Mouse (Mus musculus) myocyte (in vitro differentiated cells): ENCODE results near the gene Ralgps1. TPM values are rescaled to one million over a fixed set of nuclear protein-coding genes. Genes with fewer than 3 reads are reported as not detected.
A peak's percentile ranks its signal among the peaks of the same experiment; 100 is the strongest.

Source experiments
- H3K27me3 ChIP-seq: one replicate; pipeline ENCODE4 v1.6.1; 2011; ENCODE audit not compliant: control insufficient read depth, insufficient read depth, insufficient read length
- H3K36me3 ChIP-seq: one replicate; pipeline ENCODE4 v1.6.1; 2011; ENCODE audit not compliant: control insufficient read depth, insufficient read depth
- H3K4me2 ChIP-seq: one replicate; pipeline ENCODE4 v1.6.1; 2011; ENCODE audit warnings: low read depth, control low read depth
- H3K4me3 ChIP-seq: one replicate; pipeline ENCODE4 v1.5.1; 2011; ENCODE audit warnings: mild to moderate bottlenecking, control low read depth, moderate library complexity
- H3K79me2 ChIP-seq: one replicate; pipeline ENCODE4 v1.6.1; 2011; ENCODE audit not compliant: control insufficient read depth, insufficient read depth
- H3ac ChIP-seq: one replicate; pipeline ENCODE4 v1.6.1; 2011; ENCODE audit not compliant: control insufficient read depth, insufficient read length
- CEBPB ChIP-seq: IDR thresholded peaks from 2 replicates; pipeline ENCODE4 v1.6.1; 2011; ENCODE audit warnings: mild to moderate bottlenecking, moderate library complexity; ENCODE audit not compliant: poor library complexity, insufficient read depth, severe bottlenecking
- E2F4 ChIP-seq: IDR thresholded peaks from one replicate; pipeline ENCODE4 v1.6.1; 2011; ENCODE audit warnings: mild to moderate bottlenecking, control low read depth, moderate library complexity; ENCODE audit not compliant: insufficient read depth
- MAX ChIP-seq: IDR thresholded peaks from one replicate; pipeline ENCODE4 v1.6.1; 2011; ENCODE audit warnings: low read depth, mild to moderate bottlenecking, control low read depth
- MYOD1 ChIP-seq, 3 experiments: IDR thresholded peaks; one replicate each; pipeline ENCODE4 v1.6.1; 2011; ENCODE audit warnings: control low read depth in 2 of 3, low read depth in 2 of 3, mild to moderate bottlenecking in 2 of 3, moderate library complexity in 1 of 3; ENCODE audit not compliant: insufficient read length in 2 of 3, control insufficient read depth in 1 of 3
- MYOG ChIP-seq, 3 experiments: IDR thresholded peaks; one replicate each; pipeline ENCODE4 v1.6.1; 2011; ENCODE audit warnings: control low read depth in 2 of 3, low read depth in 2 of 3, mild to moderate bottlenecking in 2 of 3; ENCODE audit not compliant: insufficient read length in 2 of 3, control insufficient read depth in 1 of 3, insufficient read depth in 1 of 3
- POLR2A ChIP-seq: IDR thresholded peaks from one replicate; pipeline ENCODE4 v1.6.1; 2011; ENCODE audit warnings: low read depth, mild to moderate bottlenecking, control low read depth, moderate library complexity; ENCODE audit not compliant: insufficient read length
- POLR2AphosphoS2 ChIP-seq: IDR thresholded peaks from one replicate; pipeline ENCODE4 v1.6.1; 2011; ENCODE audit warnings: low read depth, control low read depth; ENCODE audit not compliant: insufficient read length
- REST ChIP-seq: IDR thresholded peaks from one replicate; pipeline ENCODE4 v1.6.1; 2011; ENCODE audit warnings: mild to moderate bottlenecking, control low read depth, moderate library complexity; ENCODE audit not compliant: insufficient read depth, insufficient read length
- SRF ChIP-seq: IDR thresholded peaks from one replicate; pipeline ENCODE4 v1.6.1; 2011; ENCODE audit warnings: low read depth; ENCODE audit not compliant: control insufficient read depth, insufficient read length
- TCF12 ChIP-seq: IDR thresholded peaks from one replicate; pipeline ENCODE4 v1.6.1; 2011; ENCODE audit warnings: mild to moderate bottlenecking, control low read depth; ENCODE audit not compliant: poor library complexity, insufficient read depth, severe bottlenecking
- TCF3 ChIP-seq: IDR thresholded peaks from one replicate; pipeline ENCODE4 v1.6.1; 2011; ENCODE audit warnings: low read depth, control low read depth; ENCODE audit not compliant: insufficient read length
- USF1 ChIP-seq: IDR thresholded peaks from one replicate; pipeline ENCODE4 v1.6.1; 2011; ENCODE audit warnings: low read depth, mild to moderate bottlenecking, control low read depth, moderate library complexity
- polyA plus RNA-seq: library from polyadenylated mRNA; unstranded; fragments of >200 nt; fragmentation: generic; extraction: Trizol; gene quantifications from one replicate; pipeline ENCODE4 v1.2.1, GENCODE M21; 2012; ENCODE audit warnings: missing spikeins

The Ralgps1 gene
- polyA plus RNA-seq, 1 experiment: 1.3 TPM

DNA sequence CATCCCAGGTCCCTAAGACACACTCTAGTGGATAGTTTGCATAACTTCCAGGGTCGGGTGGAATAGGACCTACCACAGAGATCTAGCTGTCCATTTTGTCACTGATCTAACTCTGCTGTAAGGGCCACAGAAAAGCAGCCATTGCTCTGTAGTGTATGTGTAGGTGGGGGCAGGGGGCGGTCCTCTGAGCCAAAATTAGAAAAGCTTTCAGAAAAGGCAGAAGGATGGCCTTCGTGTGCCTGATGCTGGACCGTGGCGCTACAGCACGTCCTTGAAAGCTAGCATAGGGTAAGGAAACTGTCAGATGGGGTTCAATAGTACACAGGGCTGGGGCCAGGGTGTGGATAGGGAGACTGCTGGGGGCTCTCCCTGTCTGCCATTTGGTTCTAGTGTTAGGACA lies 126.4 kb downstream of the Ralgps1 start:
- Histone ChIP-seq H3K36me3 (peaks cover 34% of the 10 kb centered on the region), H3K27me3 (no peaks in the 10 kb centered on the region)

DNA sequence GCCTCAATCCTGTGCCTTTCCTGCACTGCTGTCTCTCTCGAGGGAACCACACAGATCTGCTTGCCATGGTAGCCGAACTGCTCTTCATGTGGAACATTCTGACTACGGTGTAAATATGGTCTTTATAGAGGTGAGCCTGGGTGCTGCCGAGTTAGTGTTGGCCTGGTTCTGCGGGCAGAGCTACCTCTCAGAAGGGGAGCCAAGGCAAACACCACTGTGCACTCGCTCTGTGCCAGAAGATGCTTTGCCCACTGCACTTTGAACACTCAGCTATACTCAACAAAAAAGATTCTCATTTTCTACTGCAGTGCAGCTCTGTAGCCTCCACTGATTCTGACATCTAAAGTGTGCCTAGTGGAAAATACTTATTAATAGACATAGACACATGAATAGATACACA lies 133.7 kb downstream of the Ralgps1 start:
- H3K27me3 ChIP-seq: no peaks in the 10 kb centered on the region
- no peak overlapping the region for H3K4me2 ChIP-seq
- peaks cover 49% of the 10 kb centered on the region for H3K36me3 ChIP-seq
- TF ChIP-seq POLR2AphosphoS2 (peak; percentile 41), MYOG (IDR thresholded peaks at IDR 0.05; ENCODE audit: control insufficient read depth in 1 of 3, insufficient read depth in 1 of 3, insufficient read length in 2 of 3, low read depth in 2 of 3) (no peak), CEBPB (no peak)
- H3K4me3 ChIP-seq: no peak overlapping the region
- H3K79me2 ChIP-seq: no peaks in the 10 kb centered on the region
- no peak overlapping the region for H3ac ChIP-seq

More for the DNA sequence above, 126.4 kb downstream of the Ralgps1 start:
- no peak overlapping the region for H3K4me3 ChIP-seq
- H3K4me2 ChIP-seq: no peak overlapping the region
- H3ac ChIP-seq: no peak overlapping the region
- no peak for TF ChIP-seq POLR2A
- TF ChIP-seq TCF3: no peak
- no peak for TF ChIP-seq POLR2AphosphoS2
- no peak for TF ChIP-seq TCF12
- no peak for TF ChIP-seq USF1
- no peaks in the 10 kb centered on the region for H3K79me2 ChIP-seq

DNA sequence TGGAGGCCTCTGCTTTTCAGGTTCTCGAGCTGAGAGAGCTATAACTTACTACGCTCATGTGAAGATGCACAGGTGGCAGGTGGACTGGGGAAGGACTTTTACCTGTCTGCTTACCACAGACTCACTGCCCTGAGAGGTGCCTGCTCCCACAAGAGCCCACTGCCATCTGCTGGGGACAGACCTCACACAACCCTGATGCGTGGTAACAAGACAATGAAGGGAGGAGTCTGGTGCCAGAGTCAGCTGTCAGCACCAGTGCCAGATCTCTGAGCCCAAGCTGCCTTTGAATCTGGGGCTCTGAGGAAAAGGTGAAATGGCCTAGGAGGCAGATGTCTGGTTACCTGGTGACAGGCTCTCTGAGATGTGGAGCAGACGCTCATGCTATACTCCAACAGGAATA lies 136.4 kb downstream of the Ralgps1 start:
- Histone ChIP-seq H3K27me3 (no peaks in the 10 kb centered on the region), H3K4me3 (no peak overlapping the region), H3K4me2 (no peak overlapping the region), H3ac (no peak overlapping the region), H3K79me2 (peaks cover 26% of the 10 kb centered on the region), H3K36me3 (peaks cover 69% of the 10 kb centered on the region)
- TF ChIP-seq MAX (no peak), POLR2A (no peak), USF1 (no peak), POLR2AphosphoS2 (no peak), CEBPB (no peak), MYOG (IDR thresholded peaks at IDR 0.05; ENCODE audit: control insufficient read depth in 1 of 3, insufficient read depth in 1 of 3, insufficient read length in 2 of 3, low read depth in 2 of 3) (peak in 2 of 3 experiments; percentile 10 to 50), MYOD1 (IDR thresholded peaks at IDR 0.05; ENCODE audit: control insufficient read depth in 1 of 3, insufficient read length in 2 of 3, low read depth in 2 of 3) (peak in 1 of 3 experiments; percentile 31), TCF12 (no peak)

DNA sequence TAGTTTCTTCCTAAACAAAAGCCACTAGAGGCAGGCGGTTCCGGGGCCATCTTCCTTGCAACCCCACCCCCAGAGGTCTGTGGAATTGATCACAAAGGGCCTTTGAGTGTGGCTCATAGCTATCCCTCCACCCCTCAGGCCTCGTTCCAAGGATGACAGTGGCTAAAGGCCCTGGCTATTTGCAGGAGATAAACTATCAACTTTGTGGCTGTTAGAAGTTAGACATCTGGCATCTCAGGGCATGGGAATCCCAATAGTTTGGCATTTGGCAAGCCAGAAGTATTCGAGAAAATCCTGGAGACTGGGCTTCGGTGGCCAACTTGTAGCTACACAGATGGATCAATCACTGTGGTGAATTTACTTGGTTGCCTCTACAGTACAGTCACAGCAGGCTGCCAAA lies 137.4 kb downstream of the Ralgps1 start:
- Histone ChIP-seq H3ac (no peak overlapping the region), H3K27me3 (no peaks in the 10 kb centered on the region), H3K79me2 (peaks cover 35% of the 10 kb centered on the region), H3K4me2 (no peak overlapping the region), H3K36me3 (peaks cover 75% of the 10 kb centered on the region), H3K4me3 (no peak overlapping the region)
- TF ChIP-seq MAX (no peak), POLR2A (no peak), TCF3 (no peak), USF1 (no peak), CEBPB (no peak), POLR2AphosphoS2 (no peak), REST (no peak), E2F4 (no peak), MYOG (IDR thresholded peaks at IDR 0.05; ENCODE audit: control insufficient read depth in 1 of 3, insufficient read depth in 1 of 3, insufficient read length in 2 of 3, low read depth in 2 of 3) (no peak), SRF (no peak), TCF12 (no peak), MYOD1 (IDR thresholded peaks at IDR 0.05; ENCODE audit: control insufficient read depth in 1 of 3, insufficient read length in 2 of 3, low read depth in 2 of 3) (no peak)

DNA sequence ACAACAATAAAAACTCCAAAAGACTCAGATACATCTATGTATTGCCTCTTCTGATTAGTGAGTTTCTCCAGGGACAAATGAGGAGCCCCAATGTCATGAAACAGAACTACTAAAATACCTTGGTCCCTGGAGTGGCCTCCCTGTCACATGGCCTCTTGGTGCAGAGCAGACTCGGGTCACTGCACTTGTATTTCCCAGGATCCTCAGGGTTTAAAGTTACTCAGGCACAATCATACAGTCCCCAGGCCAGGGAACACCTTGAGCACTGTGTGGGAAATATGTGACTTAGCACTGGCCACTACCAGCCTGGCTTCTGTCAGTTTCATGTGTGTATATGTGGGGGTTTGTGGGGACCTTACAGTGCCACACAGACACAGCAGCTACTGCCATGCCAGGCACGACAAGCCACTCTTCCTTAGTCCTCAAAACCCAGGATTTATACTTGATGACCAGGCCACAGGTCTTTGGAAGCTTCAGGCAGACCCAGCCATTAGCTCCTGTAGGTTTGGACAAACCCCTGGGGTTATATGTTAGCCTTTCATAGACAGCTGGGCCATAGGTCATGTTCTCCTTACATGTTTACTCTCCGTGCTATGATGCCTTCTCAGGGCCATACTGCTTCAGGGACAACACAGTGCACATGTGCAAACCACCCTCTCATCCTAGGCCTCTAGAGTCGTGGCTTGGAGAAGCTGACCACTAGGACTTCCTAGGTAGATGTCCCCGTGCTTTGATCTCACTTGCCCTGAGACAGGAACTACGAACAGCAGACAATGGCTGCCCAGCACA lies 138.3 kb downstream of the Ralgps1 start:
- H3K36me3 ChIP-seq: peaks cover 73% of the 10 kb centered on the region
- H3K79me2 ChIP-seq: peaks cover 39% of the 10 kb centered on the region
- TF ChIP-seq E2F4: no peak
- no peak for TF ChIP-seq MAX
- TF ChIP-seq TCF12: no peak
- TF ChIP-seq MYOD1 (IDR thresholded peaks at IDR 0.05; ENCODE audit: control insufficient read depth in 1 of 3, insufficient read length in 2 of 3, low read depth in 2 of 3): no peak
- TF ChIP-seq SRF: no peak
- TF ChIP-seq USF1: no peak
- no peak for TF ChIP-seq MYOG (IDR thresholded peaks at IDR 0.05; ENCODE audit: control insufficient read depth in 1 of 3, insufficient read depth in 1 of 3, insufficient read length in 2 of 3, low read depth in 2 of 3)
- TF ChIP-seq REST: no peak
- TF ChIP-seq TCF3: no peak
- no peak for TF ChIP-seq CEBPB
- TF ChIP-seq POLR2AphosphoS2: no peak
- TF ChIP-seq POLR2A: no peak
- H3ac ChIP-seq: no peak overlapping the region
- no peaks in the 10 kb centered on the region for H3K27me3 ChIP-seq
- no peak overlapping the region for H3K4me2 ChIP-seq
- no peak overlapping the region for H3K4me3 ChIP-seq
